Mouse (Mus musculus) erythroblast, adult 5-6 weeks (primary cell): ENCODE data around the gene Uqcr10. TPM values are rescaled to one million over a fixed set of nuclear protein-coding genes. Genes with fewer than 3 reads are reported as not detected.
"Not testable (repeated sequence)": the region's sequence is repeated elsewhere in the genome, so short reads cannot be mapped to it uniquely, and the experiment has no call there.

Source experiments
- ATAC-seq: replicated peaks from 2 replicates; pipeline ENCODE4 v1.8.0; 2016; ENCODE audit warnings: moderate number of reproducible peaks, mild to moderate bottlenecking, moderate TSS enrichment, inconsistent platforms; ENCODE audit not compliant: poor library complexity, low FRiP score, severe bottlenecking
- total RNA-seq, 2 experiments: library from RNA; stranded (forward) in 1 of 2; stranded (reverse) in 1 of 2; fragments of 150-400 nt in 1 of 2; fragments of 200-764, 138-1000 nt in 1 of 2; gene quantifications; 2 replicates each; pipeline versions ENCODE4 v1.2.3 to v1.2.4; 2015 to 2017; ENCODE audit warnings: low replicate concordance in 2 of 2

The Uqcr10 gene
- total RNA-seq, 2 experiments from 2014 or later: 12.3 to 44.0 TPM

- no peak for ATAC-seq
Observed at GRCm38 (mm10) chr11:4716530-4717236, 12.5 kb upstream of the Uqcr10 start.

- ATAC-seq: no peak
Observed at GRCm38 (mm10) chr11:4715596-4715995, 11.5 kb upstream of the Uqcr10 start.

- no peak for ATAC-seq
Observed at GRCm38 (mm10) chr11:4714727-4715126, 10.6 kb upstream of the Uqcr10 start.

DNA sequence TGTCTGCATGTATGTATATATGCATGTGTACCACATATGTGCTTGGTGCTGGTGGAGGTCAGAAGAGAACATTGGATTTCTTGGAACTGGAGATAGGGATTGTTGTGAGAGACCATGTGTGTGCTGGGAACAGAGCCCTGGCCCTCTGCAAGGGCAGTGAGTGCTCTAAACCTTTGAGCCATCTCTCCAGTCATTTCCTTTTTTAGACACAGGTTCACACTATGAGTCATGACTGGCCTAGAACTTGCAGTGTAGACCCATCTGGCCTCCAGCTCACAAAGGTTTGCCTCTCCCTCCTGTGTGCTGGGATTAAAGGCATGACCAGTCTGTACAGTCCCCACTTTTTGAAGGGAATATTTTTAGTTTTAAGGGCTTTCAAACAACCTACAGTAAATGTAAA is 8.7 kb upstream of the Uqcr10 start:
- ATAC-seq: no peak

DNA sequence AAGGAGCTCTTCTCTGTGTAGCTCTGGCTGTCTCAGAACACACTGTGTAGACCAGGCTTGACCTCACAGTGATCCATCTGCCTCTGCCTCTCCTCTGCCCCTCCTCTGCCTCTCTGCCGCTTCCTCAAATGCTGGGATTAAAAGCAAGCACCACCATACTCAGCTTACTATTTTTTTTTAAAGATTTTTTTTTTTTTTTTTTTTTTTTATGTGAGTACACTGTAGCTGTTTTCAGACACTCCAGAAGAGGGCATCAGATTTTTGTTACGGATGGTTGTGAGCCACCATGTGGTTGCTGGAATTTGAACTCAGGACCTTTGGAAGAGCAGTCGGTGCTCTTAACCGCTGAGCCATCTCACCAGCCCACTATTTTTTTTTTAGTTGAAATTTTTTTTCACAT is 6.0 kb upstream of the Uqcr10 start:
- ATAC-seq: not testable (repeated sequence)

GRCm38 (mm10) chr11:4705178-4705577 is 1.0 kb upstream of the Uqcr10 start:
- no peak for ATAC-seq

GRCm38 (mm10) chr11:4703688-4704071 is 462 bp downstream of the Uqcr10 start:
- ATAC-seq: peak; percentile 28

DNA sequence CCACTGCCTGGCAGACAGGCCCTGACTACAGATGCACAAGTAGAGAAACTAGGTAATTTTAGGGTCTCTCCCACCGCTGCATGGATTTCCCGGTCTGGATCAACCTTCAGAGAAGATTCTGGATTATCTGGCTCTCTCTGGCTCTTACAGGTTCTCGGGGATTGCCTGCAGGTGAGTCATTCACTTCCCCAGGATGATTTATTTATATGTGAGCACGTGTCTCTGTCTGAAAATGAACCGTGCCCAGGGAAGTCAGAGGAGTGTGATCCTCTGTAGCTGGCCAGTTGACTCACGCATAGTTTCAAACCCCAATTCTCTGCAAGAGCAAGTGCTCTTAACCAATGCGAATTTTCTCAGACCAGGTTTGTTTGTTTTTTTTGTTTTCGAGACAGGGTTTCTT is 3.4 kb downstream of the Uqcr10 start:
- no peak for ATAC-seq

DNA sequence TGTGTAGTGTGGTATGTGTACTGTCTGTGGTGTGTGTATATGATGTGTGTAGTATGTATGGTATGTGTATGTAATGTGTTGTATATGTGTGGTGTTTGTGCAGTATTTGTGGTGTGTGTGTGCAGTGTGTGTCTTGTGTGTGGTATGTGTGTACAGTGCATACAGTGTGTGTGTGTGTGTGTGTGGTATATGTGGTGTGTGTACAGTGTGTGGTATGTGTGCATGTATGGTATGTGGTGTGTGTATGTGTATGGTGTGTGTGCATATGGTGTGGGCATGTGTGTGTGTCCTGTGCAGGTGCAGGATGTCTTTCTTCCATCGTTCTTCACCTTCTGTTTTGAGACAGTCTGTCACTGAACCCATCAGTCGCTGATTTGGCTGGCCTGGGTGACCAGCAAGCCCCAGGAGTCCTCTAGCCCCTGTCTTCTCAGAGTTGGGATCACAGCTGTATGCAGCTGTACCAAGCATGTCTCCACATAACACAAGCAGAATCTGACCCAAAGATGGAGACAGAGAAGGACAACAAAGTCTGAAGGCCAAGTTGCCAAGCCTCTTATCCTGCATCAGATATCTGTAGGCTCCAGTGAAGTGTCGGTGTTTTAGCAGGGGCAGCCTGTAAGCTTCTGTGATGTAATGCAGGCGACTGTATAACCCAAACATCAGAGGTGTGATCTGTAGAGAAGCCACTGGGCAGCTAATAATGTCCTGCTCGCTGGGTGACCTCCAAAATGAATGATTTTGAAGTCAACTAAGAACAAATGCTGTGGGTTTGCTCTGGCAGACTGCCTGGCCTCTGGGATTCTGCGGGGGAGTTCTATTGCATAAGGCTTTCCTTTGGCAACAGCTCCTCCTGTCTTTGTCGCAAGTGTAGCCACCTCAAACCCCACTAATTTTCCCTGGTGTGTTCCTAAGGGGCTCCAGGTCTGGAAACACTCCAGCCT is 6.8 kb downstream of the Uqcr10 start:
- ATAC-seq: no peak

DNA sequence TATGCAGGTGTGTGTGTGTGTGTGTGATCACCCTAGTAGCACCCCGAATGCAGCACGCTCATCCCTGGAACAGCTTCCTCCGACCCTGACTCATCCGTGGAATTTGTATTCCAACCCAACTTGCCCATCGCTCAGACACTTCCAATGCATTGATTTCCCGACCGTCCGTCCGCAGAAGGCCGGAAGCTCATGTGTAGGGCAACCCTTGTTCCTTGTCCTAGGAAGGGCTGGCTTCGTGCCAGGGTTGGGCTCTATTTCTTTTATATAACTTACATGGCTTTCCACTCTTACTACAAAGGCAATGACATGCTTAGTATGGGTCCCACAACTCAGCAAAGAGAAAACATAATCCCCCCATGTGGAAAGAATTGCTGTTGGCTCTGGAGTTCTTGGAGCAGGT is 12.0 kb downstream of the Uqcr10 start:
- ATAC-seq: no peak

GRCm38 (mm10) chr11:4691213-4691612 is 12.9 kb downstream of the Uqcr10 start:
- ATAC-seq: no peak

GRCm38 (mm10) chr11:4690353-4690752 is 13.8 kb downstream of the Uqcr10 start:
- no peak for ATAC-seq

GRCm38 (mm10) chr11:4688632-4689380 is 15.3 kb downstream of the Uqcr10 start:
- ATAC-seq: no peak

- ATAC-seq: no peak
Observed at GRCm38 (mm10) chr11:4687874-4688273, 16.3 kb downstream of the Uqcr10 start.

GRCm38 (mm10) chr11:4687027-4687426 is 17.1 kb downstream of the Uqcr10 start:
- no peak for ATAC-seq

DNA sequence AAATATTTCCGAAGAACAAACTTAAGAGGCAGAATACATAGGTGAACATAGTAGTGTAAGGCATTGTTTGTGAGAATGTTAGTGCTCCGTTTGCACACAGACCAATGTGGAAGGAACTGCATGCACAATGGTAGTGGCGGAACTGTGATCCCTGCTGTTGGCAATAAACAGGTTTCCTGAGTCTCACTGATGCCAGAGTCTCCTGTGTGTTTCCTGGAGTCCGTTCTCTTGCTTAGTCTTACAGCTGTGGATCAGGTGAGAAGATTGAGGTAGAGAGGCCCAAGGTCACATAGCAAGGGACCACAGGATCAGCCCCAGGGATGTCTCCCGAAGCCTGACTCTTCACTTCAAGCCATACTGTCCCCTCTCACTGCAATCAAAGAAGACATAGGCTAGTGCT is 18.6 kb downstream of the Uqcr10 start:
- ATAC-seq: no peak

GRCm38 (mm10) chr11:4685071-4685470 is 19.1 kb downstream of the Uqcr10 start:
- ATAC-seq: no peak

- ATAC-seq: no peak
Observed at GRCm38 (mm10) chr11:4684186-4684585, 20.0 kb downstream of the Uqcr10 start.

DNA sequence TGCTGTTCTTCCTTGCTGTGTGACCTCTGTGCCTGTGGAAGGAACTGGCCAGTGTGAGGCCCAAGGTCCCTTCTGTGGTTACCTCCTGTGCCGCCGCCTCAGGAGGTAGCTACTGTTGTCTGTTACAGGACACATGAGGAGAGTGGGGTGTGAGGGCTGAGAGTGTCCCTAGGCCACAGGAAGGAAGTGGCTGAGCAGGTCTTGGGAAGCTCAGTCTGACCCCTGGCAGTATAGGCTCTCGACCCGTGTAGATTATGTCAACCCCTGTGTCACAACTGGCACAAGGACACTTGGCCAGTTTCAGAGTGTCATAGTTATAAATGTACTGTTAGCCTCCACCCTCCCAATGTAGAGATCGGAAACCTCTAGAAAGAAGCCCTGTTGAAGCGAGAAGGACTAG is 20.6 kb downstream of the Uqcr10 start:
- ATAC-seq: no peak

GRCm38 (mm10) chr11:4680126-4680525 is 24.0 kb downstream of the Uqcr10 start:
- ATAC-seq: no peak
